Mouse (Mus musculus): Measurements from ENCODE around the gene Ubox5.

- no peak for TF ChIP-seq CTCF (IDR thresholded peaks at IDR 0.05)
- no peak for TF ChIP-seq POLR2A (IDR thresholded peaks at IDR 0.05; ENCODE audit: insufficient read depth, low read depth, low read length)
These were observed 47.3 kb downstream of the Ubox5 start, which contains the start of gene Avp for GRCm38 (mm10) chr2:130582552-130582951.

Measured in heart, adult 2 months (tissue).